Mouse (Mus musculus) heart, adult 2 months (tissue): Measurements from ENCODE around the gene Vsig10.

ENCODE experiments used
- CTCF ChIP-seq: fragments of 200-600 bp; IDR thresholded peaks from 2 replicates; pipeline ENCODE4 v1.8.1; 2022; ENCODE audit warnings: antibody characterized with exemption, mild to moderate bottlenecking, moderate library complexity
- EP300 ChIP-seq: fragments of 200-500 bp; IDR thresholded peaks from 2 replicates; pipeline ENCODE4 v1.6.1; 2011; ENCODE audit warnings: low read depth, low read length, control low read depth; ENCODE audit not compliant: insufficient read depth
- POLR2A ChIP-seq: fragments of 200-500 bp; IDR thresholded peaks from 2 replicates; pipeline ENCODE4 v1.6.1; 2011; ENCODE audit warnings: mild to moderate bottlenecking, low read depth, low read length, control low read depth; ENCODE audit not compliant: insufficient read depth

DNA sequence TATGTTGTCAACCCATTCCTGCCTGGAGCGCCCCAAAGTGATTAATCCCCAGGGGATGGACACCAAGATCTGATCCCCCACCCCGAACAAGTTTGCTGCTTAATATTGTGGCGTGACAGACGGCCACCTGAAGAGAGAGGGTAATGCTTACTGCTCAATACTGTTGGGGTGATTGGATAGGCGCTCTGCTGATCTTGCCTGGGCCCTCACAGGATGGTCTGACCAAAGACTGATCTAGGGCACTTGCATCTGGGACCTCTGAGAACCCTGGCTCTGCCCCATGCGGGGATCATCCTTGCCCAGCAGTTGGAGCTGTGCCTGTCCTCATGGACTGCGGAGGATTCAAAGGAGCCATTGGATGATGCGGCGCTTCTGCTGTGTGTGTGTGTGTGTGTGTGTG, 4.9 kb downstream of the Vsig10 start:
- no peak for TF ChIP-seq EP300
- no peak for TF ChIP-seq CTCF
- TF ChIP-seq POLR2A: no peak
